Mouse (Mus musculus) limb, embryonic 14.5 days (tissue): ENCODE results near the gene Lcn12. TPM values are rescaled to one million over a fixed set of nuclear protein-coding genes. Genes with fewer than 3 reads are reported as not detected.
A peak's percentile ranks its signal among the peaks of the same experiment; 100 is the strongest.

Experiments used
- ATAC-seq: fragments of 200-750 bp; cut with Nextera tagmentation; 2 replicates; pipeline ENCODE4 v1.8.0; 2017; ENCODE audit warnings: low read depth, moderate number of reproducible peaks, moderate TSS enrichment; ENCODE audit not compliant: low FRiP score
- DNase-seq: peaks from one replicate; pipeline ENCODE4 v3.0.0-alpha.2; 2015; ENCODE audit warnings: low spot score
- H3K27ac ChIP-seq: fragments of 300-500 bp; sonication (generic); replicated peaks from 2 replicates; pipeline ENCODE4 v1.5.1; 2014; ENCODE audit warnings: low read depth, mild to moderate bottlenecking, low read length, moderate library complexity, mixed read lengths
- H3K27me3 ChIP-seq: fragments of 300-500 bp; sonication (generic); 2 replicates; pipeline ENCODE4 v1.6.1; 2014; ENCODE audit warnings: low read length, mixed read lengths; ENCODE audit not compliant: control insufficient read depth, insufficient read depth
- H3K36me3 ChIP-seq: fragments of 300-500 bp; sonication (generic); 2 replicates; pipeline ENCODE4 v1.6.1; 2014; ENCODE audit warnings: mild to moderate bottlenecking, low read length, moderate library complexity, mixed read lengths; ENCODE audit not compliant: control insufficient read depth, insufficient read depth
- H3K4me1 ChIP-seq: fragments of 300-500 bp; sonication (generic); 2 replicates; pipeline ENCODE4 v1.6.1; 2014; ENCODE audit warnings: antibody characterized with exemption, low read length, mixed read lengths; ENCODE audit not compliant: control insufficient read depth, insufficient read depth
- H3K4me2 ChIP-seq: fragments of 300-500 bp; sonication (generic); replicated peaks from 2 replicates; pipeline ENCODE4 v1.6.1; 2014; ENCODE audit warnings: low read depth, mild to moderate bottlenecking, low read length, moderate library complexity; ENCODE audit not compliant: severe bottlenecking
- H3K4me3 ChIP-seq: fragments of 300-500 bp; sonication (generic); replicated peaks from 2 replicates; pipeline ENCODE4 v1.5.1; 2014; ENCODE audit warnings: low read length
- H3K9ac ChIP-seq: fragments of 300-500 bp; sonication (generic); 2 replicates; pipeline ENCODE4 v1.6.1; 2014; ENCODE audit warnings: mild to moderate bottlenecking, low read depth, low read length, moderate library complexity; ENCODE audit not compliant: severe bottlenecking
- H3K9me3 ChIP-seq: fragments of 300-500 bp; sonication (generic); 2 replicates; pipeline ENCODE4 v1.6.1; 2016; ENCODE audit warnings: low read length; ENCODE audit not compliant: control insufficient read depth
- POLR2A ChIP-seq: fragments of 200-500 bp; IDR thresholded peaks from 2 replicates; pipeline ENCODE4 v1.8.0; 2012; ENCODE audit warnings: inconsistent platforms, mild to moderate bottlenecking, moderate library complexity, borderline replicate concordance; ENCODE audit not compliant: insufficient read depth, insufficient read length; ENCODE audit errors: extremely low read depth
- WGBS: fragments of 180-500 bp; shearing (Covaris S2); extraction: QIAGEN DNeasy Blood & Tissue Kit; methylation state at CpG from one replicate; pipeline ENCODE4 v1.1.7; 2014; 5-methylcytosine and 5-hydroxymethylcytosine counted together
- polyA plus RNA-seq, 2 experiments: library from polyadenylated mRNA; depleted of rRNA in 1 of 2; stranded (reverse) in 1 of 2; unstranded in 1 of 2; fragments of >200 nt; fragmentation: Nextera tagmentation in 1 of 2; extraction: Ambion mirVana in 1 of 2; gene quantifications; 2 replicates each; pipeline versions ENCODE4 v1.2.1 to v1.2.3; 2012 to 2014

Lcn12 gene
- polyA plus RNA-seq, 2 experiments = not detected

DNA sequence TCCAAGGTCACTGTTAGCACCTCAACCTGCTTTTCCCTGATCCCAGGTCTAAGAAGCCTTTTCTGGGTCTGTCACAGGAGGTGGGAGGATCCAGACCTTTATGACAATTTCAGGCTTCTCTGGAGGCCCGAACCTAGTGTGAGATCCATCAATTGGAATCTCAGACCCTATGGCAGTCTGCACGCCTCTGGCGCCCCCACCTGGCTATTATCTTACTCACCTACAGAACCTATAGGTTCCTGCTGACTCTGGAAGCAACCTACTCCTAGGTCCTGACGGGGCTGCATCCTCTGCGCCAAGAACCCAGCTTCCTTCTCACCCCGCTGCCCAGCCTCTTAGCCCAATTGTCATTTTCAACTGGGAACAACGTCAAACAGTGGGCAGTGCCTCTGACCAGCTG lies 10.7 kb downstream of the Lcn12 start:
- no peak overlapping the region for H3K4me2 ChIP-seq
- H3K4me1 ChIP-seq = no peaks in the 10 kb centered on the region
- 23% methylated on average over 7 of the region's 7 CpGs for WGBS
- DNase-seq (peak; percentile 64), ATAC-seq (no peak)
- no peak for TF ChIP-seq POLR2A
- no peak overlapping the region for H3K9ac ChIP-seq
- no peak overlapping the region for H3K4me3 ChIP-seq
- no peak overlapping the region for H3K27ac ChIP-seq
- H3K27me3 ChIP-seq = no peaks in the 10 kb centered on the region
- no peaks in the 10 kb centered on the region for H3K9me3 ChIP-seq
- H3K36me3 ChIP-seq = no peaks in the 10 kb centered on the region

DNA sequence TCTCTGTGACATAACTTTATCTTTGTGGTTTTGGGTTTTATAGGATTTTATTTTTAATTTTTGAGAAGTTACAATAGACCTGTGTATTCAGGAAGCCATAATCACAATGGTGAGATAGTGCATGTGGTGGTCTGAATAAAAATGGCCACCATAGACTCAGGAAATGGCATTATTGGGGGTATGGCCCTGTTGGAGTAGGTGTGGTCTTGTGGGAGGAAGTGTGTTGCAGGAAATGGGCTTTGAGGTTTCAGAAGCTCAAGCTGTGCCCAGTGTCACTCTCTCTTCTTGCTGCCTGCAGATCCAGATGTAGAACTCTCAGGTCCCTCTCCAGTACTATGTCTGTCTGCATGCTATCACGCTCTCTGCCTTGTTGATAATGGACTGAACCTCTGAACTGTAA lies 13.2 kb downstream of the Lcn12 start:
- Histone ChIP-seq H3K36me3 (no peaks in the 10 kb centered on the region), H3K4me2 (no peak overlapping the region), H3K27ac (no peak overlapping the region), H3K9me3 (no peaks in the 10 kb centered on the region), H3K27me3 (no peaks in the 10 kb centered on the region), H3K4me3 (no peak overlapping the region), H3K9ac (no peak overlapping the region), H3K4me1 (no peaks in the 10 kb centered on the region)
- no peak for DNase-seq
- 69% methylated on average over 1 of the region's 1 CpGs for WGBS
- no peak for TF ChIP-seq POLR2A
- no peak for ATAC-seq

DNA sequence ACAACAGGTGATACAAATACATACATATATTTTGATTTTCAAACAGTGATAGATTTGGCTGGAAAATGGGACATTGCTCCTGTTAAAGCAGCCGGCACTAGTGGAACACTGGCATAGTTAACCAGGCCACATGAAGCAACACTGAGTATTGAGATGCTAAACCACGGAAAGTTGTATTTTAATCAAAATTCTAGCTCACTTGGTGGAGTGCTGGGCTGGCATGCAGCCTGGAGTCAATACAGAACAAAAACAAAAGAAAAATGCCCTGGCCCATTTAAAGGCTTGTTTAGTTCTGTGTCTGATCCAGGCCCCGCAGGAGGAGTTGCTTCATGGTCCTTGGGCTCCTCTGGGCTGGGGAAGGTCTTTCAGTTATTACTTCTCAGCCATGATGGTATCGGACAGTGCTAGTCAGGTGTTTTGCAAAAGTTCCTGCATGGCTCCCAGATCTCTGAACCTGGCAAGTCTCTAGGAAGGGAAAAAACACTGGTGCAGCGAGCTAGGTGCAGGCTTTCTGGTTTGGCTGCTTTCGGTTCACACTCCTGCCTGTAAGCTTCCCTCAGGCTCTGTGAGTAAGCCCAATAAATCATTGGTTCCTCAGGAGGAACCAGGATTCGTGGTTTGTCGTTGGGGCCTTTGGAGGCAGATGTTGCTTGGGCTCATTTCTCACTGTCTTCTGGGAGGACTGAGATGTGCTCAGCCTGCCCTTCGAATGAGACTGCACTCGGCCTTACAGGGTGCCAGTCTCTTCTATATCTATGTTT lies 14.0 kb downstream of the Lcn12 start:
- no peaks in the 10 kb centered on the region for H3K36me3 ChIP-seq
- ATAC-seq = no peak
- H3K27me3 ChIP-seq = no peaks in the 10 kb centered on the region
- DNase-seq = peak; percentile 34
- H3K4me1 ChIP-seq = no peaks in the 10 kb centered on the region
- H3K4me3 ChIP-seq = no peak overlapping the region
- no peak overlapping the region for H3K27ac ChIP-seq
- no peak for TF ChIP-seq POLR2A
- H3K4me2 ChIP-seq = no peak overlapping the region
- no peak overlapping the region for H3K9ac ChIP-seq
- WGBS = 55% methylated on average over 10 of the region's 10 CpGs
- H3K9me3 ChIP-seq = no peaks in the 10 kb centered on the region

DNA sequence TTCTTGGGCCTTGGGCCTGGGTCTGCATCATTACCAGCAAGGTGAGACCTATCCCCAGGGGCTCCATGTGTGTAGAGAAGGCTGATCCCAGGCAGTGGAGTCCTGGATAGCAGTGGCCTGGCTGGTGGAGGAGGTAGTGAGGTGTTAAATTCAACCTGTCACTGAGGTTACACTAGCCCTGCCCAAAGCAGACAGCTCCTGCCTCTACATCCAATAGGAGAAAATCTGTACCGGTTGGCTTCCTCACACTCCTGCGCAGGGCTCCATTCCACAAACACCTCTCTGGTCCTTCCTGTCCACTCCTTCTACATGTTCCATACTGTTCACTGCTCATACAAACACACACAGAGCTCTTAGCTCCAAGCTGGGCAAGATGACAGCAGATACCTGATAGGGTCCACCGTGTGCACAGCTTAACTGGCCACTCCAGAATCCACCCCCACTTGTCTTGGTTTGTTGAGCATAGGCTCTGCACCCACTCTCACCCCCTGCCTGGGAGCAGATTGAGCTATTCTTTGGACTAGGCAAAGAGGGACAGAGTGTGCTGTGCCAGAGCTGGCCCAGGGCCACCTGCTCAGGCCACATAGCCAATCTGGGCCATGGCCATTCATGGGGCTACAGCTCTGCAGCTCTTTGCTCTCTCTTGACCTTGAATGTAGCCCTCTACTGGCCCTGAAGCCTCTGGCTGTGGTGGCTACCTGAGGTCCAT lies 15.6 kb downstream of the Lcn12 start:
- Histone ChIP-seq H3K27me3 (no peaks in the 10 kb centered on the region), H3K27ac (no peak overlapping the region), H3K36me3 (no peaks in the 10 kb centered on the region), H3K9ac (no peak overlapping the region), H3K4me2 (no peak overlapping the region), H3K4me3 (no peak overlapping the region), H3K9me3 (no peaks in the 10 kb centered on the region), H3K4me1 (no peaks in the 10 kb centered on the region)
- WGBS = 92% methylated on average over 3 of the region's 3 CpGs
- ATAC-seq = no peak
- no peak for TF ChIP-seq POLR2A
- no peak for DNase-seq

DNA sequence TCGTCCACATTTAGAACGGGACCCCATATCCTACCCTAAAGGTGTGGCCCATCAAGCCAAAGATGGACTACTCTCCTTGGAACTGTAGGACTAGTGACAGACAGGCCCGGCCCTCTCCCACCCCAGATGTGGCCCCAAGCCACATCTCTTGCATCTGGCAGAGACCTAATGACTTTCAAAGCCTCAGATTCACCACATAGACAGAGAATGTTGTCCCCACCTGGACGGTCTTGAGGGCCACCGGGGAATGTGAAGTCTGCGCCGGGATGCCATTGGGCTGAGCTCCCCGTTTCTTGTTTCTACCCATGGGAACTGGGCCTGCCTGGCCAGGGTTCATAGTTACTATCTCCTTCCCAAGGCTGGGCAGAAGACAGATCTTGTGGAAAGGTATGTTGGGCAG lies 16.2 kb downstream of the Lcn12 start:
- TF ChIP-seq POLR2A = no peak

More for the DNA sequence above, 16.2 kb downstream of the Lcn12 start:
- H3K4me2 ChIP-seq = no peak overlapping the region
- DNase-seq (no peak), ATAC-seq (no peak)
- H3K9ac ChIP-seq = no peak overlapping the region
- 90% methylated on average over 8 of the region's 8 CpGs for WGBS
- H3K4me1 ChIP-seq = no peaks in the 10 kb centered on the region
- H3K27me3 ChIP-seq = no peaks in the 10 kb centered on the region
- no peaks in the 10 kb centered on the region for H3K9me3 ChIP-seq
- no peak overlapping the region for H3K4me3 ChIP-seq
- no peaks in the 10 kb centered on the region for H3K36me3 ChIP-seq
- H3K27ac ChIP-seq = no peak overlapping the region
